Mouse (Mus musculus): Measurements from ENCODE around the gene Snx22.
A peak's percentile ranks its signal among the peaks of the same experiment; 100 is the strongest.

Gene Snx22

GRCm38 (mm10) chr9:66068971-66069391 is 538 bp downstream of the Snx22 start:
- no peak for DNase-seq (ENCODE audit: low spot score)

- DNase-seq (ENCODE audit: low spot score) = no peak
These were observed 1.5 kb downstream of the Snx22 start for GRCm38 (mm10) chr9:66068056-66068455.

GRCm38 (mm10) chr9:66067542-66067941 is 2.0 kb downstream of the Snx22 start:
- DNase-seq (ENCODE audit: low spot score) = peak; percentile 46

- no peak for DNase-seq (ENCODE audit: low spot score)
These were observed 2.7 kb downstream of the Snx22 start for GRCm38 (mm10) chr9:66066791-66067190.

- DNase-seq (ENCODE audit: low spot score) = no peak
These were observed 5.2 kb downstream of the Snx22 start for GRCm38 (mm10) chr9:66064316-66064715.

GRCm38 (mm10) chr9:66063446-66063845 is 6.1 kb downstream of the Snx22 start:
- DNase-seq (ENCODE audit: low spot score) = no peak

GRCm38 (mm10) chr9:66061656-66062055 is 7.9 kb downstream of the Snx22 start:
- DNase-seq (ENCODE audit: low spot score) = no peak

- no peak for DNase-seq (ENCODE audit: low spot score)
These were observed 8.5 kb downstream of the Snx22 start for GRCm38 (mm10) chr9:66060986-66061385.

- DNase-seq (ENCODE audit: low spot score) = no peak
These were observed 9.2 kb downstream of the Snx22 start for GRCm38 (mm10) chr9:66060308-66060647.

GRCm38 (mm10) chr9:66059583-66060307 is 9.8 kb downstream of the Snx22 start, which contains the start of gene Ppib:
Gene Ppib, plus strand, starts transcription at chr9:66060222.
- peak; percentile 96 for DNase-seq (ENCODE audit: low spot score)

- no peak for DNase-seq (ENCODE audit: low spot score)
These were observed 15.9 kb downstream of the Snx22 start for GRCm38 (mm10) chr9:66053620-66054019.

GRCm38 (mm10) chr9:66052731-66053130 is 16.8 kb downstream of the Snx22 start:
- DNase-seq (ENCODE audit: low spot score) = no peak

GRCm38 (mm10) chr9:66051493-66051892 is 18.0 kb downstream of the Snx22 start:
- no peak for DNase-seq (ENCODE audit: low spot score)

- no peak for DNase-seq (ENCODE audit: low spot score)
These were observed 19.5 kb downstream of the Snx22 start for GRCm38 (mm10) chr9:66049931-66050601.

- DNase-seq (ENCODE audit: low spot score) = no peak
These were observed 26.3 kb downstream of the Snx22 start for GRCm38 (mm10) chr9:66043241-66043640.

- no peak for DNase-seq (ENCODE audit: low spot score)
These were observed 27.2 kb downstream of the Snx22 start for GRCm38 (mm10) chr9:66042331-66042730.

GRCm38 (mm10) chr9:66040801-66041200 is 28.7 kb downstream of the Snx22 start:
- no peak for DNase-seq (ENCODE audit: low spot score)

GRCm38 (mm10) chr9:66039290-66039689 is 30.2 kb downstream of the Snx22 start:
- no peak for DNase-seq (ENCODE audit: low spot score)

- no peak for DNase-seq (ENCODE audit: low spot score)
These were observed 30.9 kb downstream of the Snx22 start for GRCm38 (mm10) chr9:66038581-66038980.

- DNase-seq (ENCODE audit: low spot score) = no peak
These were observed 31.4 kb downstream of the Snx22 start for GRCm38 (mm10) chr9:66038082-66038481.

GRCm38 (mm10) chr9:66020601-66021000 is 48.9 kb downstream of the Snx22 start:
- DNase-seq (ENCODE audit: low spot score) = no peak

Data from MN1 (cell line).